Mouse (Mus musculus): ENCODE results near the gene Npas3.

GRCm38 (mm10) chr12:54048126-54048525 lies 799.6 kb downstream of the Npas3 start:
- TF ChIP-seq POLR2A (IDR thresholded peaks at IDR 0.05; ENCODE audit: insufficient read depth, low read depth, low read length) (no peak), CTCF (IDR thresholded peaks at IDR 0.05) (no peak)

Data from heart, adult 2 months (tissue).